Mouse (Mus musculus) C2C12 (cell line): Measurements from ENCODE around the gene Efnb3. TPM values are rescaled to one million over a fixed set of nuclear protein-coding genes. Genes with fewer than 3 reads are reported as not detected.

Experiments used
- H3K27me3 ChIP-seq: one replicate; pipeline ENCODE4 v1.6.1; 2011; ENCODE audit not compliant: control insufficient read depth, insufficient read depth, insufficient read length
- H3K36me3 ChIP-seq: one replicate; pipeline ENCODE4 v1.6.1; 2011; ENCODE audit not compliant: control insufficient read depth, insufficient read depth
- H3K4me3 ChIP-seq: one replicate; pipeline ENCODE4 v1.5.1; 2011; ENCODE audit warnings: mild to moderate bottlenecking, control low read depth; ENCODE audit not compliant: poor library complexity, insufficient read depth, severe bottlenecking
- H3K79me2 ChIP-seq: one replicate; pipeline ENCODE4 v1.6.1; 2011; ENCODE audit not compliant: control insufficient read depth, insufficient read depth
- H3K79me3 ChIP-seq: one replicate; pipeline ENCODE4 v1.6.1; 2011; ENCODE audit warnings: low read depth, control low read depth
- H3ac ChIP-seq: one replicate; pipeline ENCODE3; 2011; ENCODE audit warnings: low read depth; ENCODE audit not compliant: control insufficient read depth, insufficient read length
- CEBPB ChIP-seq: IDR thresholded peaks from one replicate; pipeline ENCODE4 v1.6.1; 2011; ENCODE audit warnings: low read depth, mild to moderate bottlenecking, control low read depth, moderate library complexity
- CTCF ChIP-seq: IDR thresholded peaks from one replicate; pipeline ENCODE4 v1.5.1; 2011; ENCODE audit not compliant: control insufficient read depth, insufficient read depth, insufficient read length
- FOSL1 ChIP-seq: IDR thresholded peaks from one replicate; pipeline ENCODE4 v1.8.0; 2011; ENCODE audit warnings: mild to moderate bottlenecking, low read length; ENCODE audit not compliant: poor library complexity, insufficient read depth, severe bottlenecking
- MAX ChIP-seq: IDR thresholded peaks from one replicate; pipeline ENCODE4 v1.6.1; 2011; ENCODE audit warnings: mild to moderate bottlenecking, control low read depth
- MYOD1 ChIP-seq: IDR thresholded peaks from one replicate; pipeline ENCODE4 v1.6.1; 2011; ENCODE audit warnings: low read depth; ENCODE audit not compliant: control insufficient read depth, insufficient read length
- MYOG ChIP-seq: IDR thresholded peaks from one replicate; pipeline ENCODE4 v1.6.1; 2011; ENCODE audit not compliant: control insufficient read depth, insufficient read length; ENCODE audit errors: extremely low read depth
- USF1 ChIP-seq: IDR thresholded peaks from one replicate; pipeline ENCODE4 v1.6.1; 2011; ENCODE audit warnings: low read depth, mild to moderate bottlenecking, control low read depth, moderate library complexity
- polyA plus RNA-seq: library from polyadenylated mRNA; unstranded; fragments of >200 nt; fragmentation: generic; extraction: Trizol; gene quantifications from one replicate; pipeline ENCODE4 v1.2.1, GENCODE M21; 2012; ENCODE audit warnings: missing spikeins

Gene Efnb3
- polyA plus RNA-seq, 1 experiment = 0.61 TPM

- H3K27me3 ChIP-seq = peaks cover 7% of the 10 kb centered on the region
- TF ChIP-seq CEBPB = no peak
- no peak for TF ChIP-seq MAX
- no peak for TF ChIP-seq USF1
- no peak for TF ChIP-seq MYOD1
- no peak for TF ChIP-seq MYOG
- no peak for TF ChIP-seq FOSL1
- TF ChIP-seq CTCF = no peak
- no peaks in the 10 kb centered on the region for H3K36me3 ChIP-seq
- H3K79me2 ChIP-seq = no peaks in the 10 kb centered on the region
- no peaks in the 10 kb centered on the region for H3K79me3 ChIP-seq
- no peak overlapping the region for H3K4me3 ChIP-seq
- H3ac ChIP-seq = no peak overlapping the region
Observed at GRCm38 (mm10) chr11:69528031-69528390, 32.0 kb downstream of the Efnb3 start.

- Histone ChIP-seq H3K36me3 (no peaks in the 10 kb centered on the region), H3K79me2 (no peaks in the 10 kb centered on the region), H3K27me3 (peaks cover 7% of the 10 kb centered on the region), H3ac (no peak overlapping the region), H3K79me3 (no peaks in the 10 kb centered on the region), H3K4me3 (no peak overlapping the region)
- TF ChIP-seq FOSL1 (no peak), MYOG (no peak), CTCF (no peak), MAX (no peak), MYOD1 (no peak), CEBPB (no peak), USF1 (no peak)
Observed at GRCm38 (mm10) chr11:69527098-69528030, 32.6 kb downstream of the Efnb3 start.

GRCm38 (mm10) chr11:69526631-69527030 lies 33.4 kb downstream of the Efnb3 start:
- Histone ChIP-seq H3K27me3 (peaks cover 7% of the 10 kb centered on the region), H3K79me3 (no peaks in the 10 kb centered on the region), H3K4me3 (no peak overlapping the region), H3K79me2 (no peaks in the 10 kb centered on the region), H3ac (no peak overlapping the region), H3K36me3 (no peaks in the 10 kb centered on the region)
- TF ChIP-seq USF1 (no peak), FOSL1 (no peak), CTCF (no peak), MYOG (no peak), MAX (no peak), MYOD1 (no peak), CEBPB (no peak)

GRCm38 (mm10) chr11:69525661-69526060 lies 34.3 kb downstream of the Efnb3 start:
- Histone ChIP-seq H3K36me3 (no peaks in the 10 kb centered on the region), H3K4me3 (no peak overlapping the region), H3K79me3 (no peaks in the 10 kb centered on the region), H3K27me3 (peaks cover 7% of the 10 kb centered on the region), H3K79me2 (no peaks in the 10 kb centered on the region), H3ac (no peak overlapping the region)
- TF ChIP-seq MYOG = no peak
- TF ChIP-seq FOSL1 = no peak
- no peak for TF ChIP-seq USF1
- no peak for TF ChIP-seq MYOD1
- TF ChIP-seq MAX = no peak
- no peak for TF ChIP-seq CTCF
- no peak for TF ChIP-seq CEBPB

- TF ChIP-seq FOSL1 (no peak), MYOD1 (no peak), CEBPB (no peak), USF1 (no peak), MYOG (no peak)
- no peak overlapping the region for H3K4me3 ChIP-seq
Observed at GRCm38 (mm10) chr11:69523651-69524050, 36.4 kb downstream of the Efnb3 start.

GRCm38 (mm10) chr11:69521526-69522149 lies 38.4 kb downstream of the Efnb3 start:
- TF ChIP-seq FOSL1 (no peak), CEBPB (no peak), MYOD1 (no peak)
- Histone ChIP-seq H3K27me3 (peaks cover 6% of the 10 kb centered on the region), H3K79me3 (no peaks in the 10 kb centered on the region), H3ac (no peak overlapping the region), H3K4me3 (no peak overlapping the region), H3K79me2 (no peaks in the 10 kb centered on the region), H3K36me3 (no peaks in the 10 kb centered on the region)

More at GRCm38 (mm10) chr11:69523651-69524050, 36.4 kb downstream of the Efnb3 start:
- Histone ChIP-seq H3K27me3 (no peaks in the 10 kb centered on the region), H3K79me3 (no peaks in the 10 kb centered on the region), H3K36me3 (no peaks in the 10 kb centered on the region), H3K79me2 (no peaks in the 10 kb centered on the region), H3ac (no peak overlapping the region)
